In genomic region chr19:36679028-36679820, GRCm38 (mm10) we compare ENCODE assay signal across 9 mouse cellular contexts. TPM values are rescaled to one million over a fixed set of nuclear protein-coding genes. Genes with fewer than 3 reads are reported as not detected.
A peak's percentile ranks its signal among the peaks of the same experiment; 100 is the strongest.
DNase-seq lines count a peak whose midpoint lies in the region; ATAC-seq and TF ChIP-seq lines count a peak whose summit lies in the region.
"Had no signal": no experiment of that assay in that cellular context is flagged by ENCODE, and none has a peak within 500 bp of the region (broad histone marks: within the 10 kb centered on the region; RNA-seq: fewer than 3 reads in every experiment).

No protein-coding gene starts in this region.

- no peaks in the 10 kb centered on the region for H3K9me3 ChIP-seq in ES-Bruce4 (replicated peaks; ENCODE audit: control insufficient read depth, insufficient read depth, low read length, poor library complexity, severe bottlenecking)
- no peaks in the 10 kb centered on the region for H3K9me3 ChIP-seq in embryonic facial prominence, embryonic 13.5 days
- no peaks in the 10 kb centered on the region for H3K9me3 ChIP-seq in hindbrain, embryonic 15.5 days
- H3K9me3 ChIP-seq in stomach, embryonic 15.5 days: no peaks in the 10 kb centered on the region

- H3K4me1 ChIP-seq in ES-Bruce4 (ENCODE audit: control insufficient read depth, insufficient read depth, low read length): no peaks in the 10 kb centered on the region
- H3K4me1 ChIP-seq in embryonic facial prominence, embryonic 13.5 days: peaks cover 22% of the 10 kb centered on the region
- peaks cover 27% of the 10 kb centered on the region for H3K4me1 ChIP-seq in hindbrain, embryonic 15.5 days (replicated peaks)
- H3K4me1 ChIP-seq in stomach, embryonic 15.5 days: peaks cover 8% of the 10 kb centered on the region

- H3K4me2 ChIP-seq in embryonic facial prominence, embryonic 13.5 days: no peak overlapping the region
- H3K4me2 ChIP-seq in hindbrain, embryonic 15.5 days: no peak overlapping the region
- H3K4me2 ChIP-seq in stomach, embryonic 15.5 days: no peak overlapping the region

- no peak overlapping the region for H3K4me3 ChIP-seq in ES-Bruce4 (ENCODE audit: low read depth, low read length)
- no peak overlapping the region for H3K4me3 ChIP-seq in embryonic facial prominence, embryonic 13.5 days
- H3K4me3 ChIP-seq in hindbrain, embryonic 15.5 days: no peak overlapping the region
- H3K4me3 ChIP-seq in stomach, embryonic 15.5 days (replicated peaks): no peak overlapping the region

- peak; percentile 59; the same call in 1 of the 2 replicates for TF ChIP-seq EP300 in ES-Bruce4 (IDR thresholded peaks at IDR 0.05; ENCODE audit: insufficient read depth, low read depth, low read length)

- H3K9ac ChIP-seq in ES-Bruce4 (ENCODE audit: low read depth, poor library complexity, severe bottlenecking): no peak overlapping the region
- H3K9ac ChIP-seq in embryonic facial prominence, embryonic 13.5 days: no peak overlapping the region
- no peak overlapping the region for H3K9ac ChIP-seq in hindbrain, embryonic 15.5 days
- H3K9ac ChIP-seq in stomach, embryonic 15.5 days: no peak overlapping the region

- peak; percentile 49 for DNase-seq in cerebellum, adult 11-12 months
- no peak for DNase-seq in ovary, adult 18-20 months (ENCODE audit: low spot score)
- DNase-seq in thymus, postnatal 25 days: no peak

- no peak for TF ChIP-seq POLR2A in ES-Bruce4 (IDR thresholded peaks at IDR 0.05; ENCODE audit: insufficient read depth, low read length)

- H3K27ac ChIP-seq in ES-Bruce4 (ENCODE audit: insufficient read depth, low read length): no peak overlapping the region
- H3K27ac ChIP-seq in embryonic facial prominence, embryonic 13.5 days: peak overlapping the region; percentile 9
- peak overlapping the region; percentile 77 for H3K27ac ChIP-seq in hindbrain, embryonic 15.5 days (replicated peaks)
- peak overlapping the region; percentile 57; the same call in 1 of the 2 replicates for H3K27ac ChIP-seq in stomach, embryonic 15.5 days

- no peak for TF ChIP-seq CTCF in ES-Bruce4 (IDR thresholded peaks at IDR 0.05; ENCODE audit: low read depth, low read length)

- 22% methylated on average over 4 of the region's 4 CpGs for WGBS in embryonic facial prominence, embryonic 13.5 days
- WGBS in hindbrain, embryonic 15.5 days: 10% methylated on average over 4 of the region's 4 CpGs
- 37% methylated on average over 4 of the region's 4 CpGs for WGBS in stomach, embryonic 15.5 days

- H3K36me3 ChIP-seq in ES-Bruce4 (ENCODE audit: control insufficient read depth, insufficient read depth, low read length, poor library complexity, severe bottlenecking): no peaks in the 10 kb centered on the region
- H3K36me3 ChIP-seq in embryonic facial prominence, embryonic 13.5 days: no peaks in the 10 kb centered on the region
- no peaks in the 10 kb centered on the region for H3K36me3 ChIP-seq in hindbrain, embryonic 15.5 days
- no peaks in the 10 kb centered on the region for H3K36me3 ChIP-seq in stomach, embryonic 15.5 days

- no peak; the same call in 1 of the 2 replicates for ATAC-seq in cerebellum, adult (ENCODE audit: insufficient number of reproducible peaks, low FRiP score, low TSS enrichment)
- no peak for ATAC-seq in embryonic facial prominence, embryonic 13.5 days (ENCODE audit: insufficient number of reproducible peaks, insufficient read depth, low FRiP score, low TSS enrichment, low read depth)
- ATAC-seq in hindbrain, embryonic 15.5 days (ENCODE audit: low FRiP score, low read depth): peak; percentile 47
- ATAC-seq in stomach, embryonic 15.5 days (ENCODE audit: insufficient read depth, low FRiP score, low read depth): no peak

- no peaks in the 10 kb centered on the region for H3K27me3 ChIP-seq in ES-Bruce4 (ENCODE audit: control insufficient read depth, insufficient read depth, low read length, poor library complexity, severe bottlenecking)
- H3K27me3 ChIP-seq in embryonic facial prominence, embryonic 13.5 days: no peaks in the 10 kb centered on the region
- H3K27me3 ChIP-seq in hindbrain, embryonic 15.5 days: no peaks in the 10 kb centered on the region
- no peaks in the 10 kb centered on the region for H3K27me3 ChIP-seq in stomach, embryonic 15.5 days (replicated peaks)

RNA-seq across cellular contexts. Expression of gene Ppp1r3c, which starts 57.2 kb away (rescaled TPM):
- 0.58 and 0.90 TPM in 2 replicates for polyA plus RNA-seq in ES-Bruce4 (2011; ENCODE audit: insufficient read depth, insufficient read length, low read depth, missing spikeins)
- 9.3 and 9.9 TPM in 2 replicates for polyA plus RNA-seq in embryonic facial prominence, embryonic 13.5 days (2015; fragmentation: Nextera tagmentation; extraction: Ambion mirVana)
- 23.2 and 25.6 TPM in 2 replicates for polyA plus RNA-seq in hindbrain, embryonic 15.5 days (2015; fragmentation: Nextera tagmentation; extraction: Ambion mirVana)
- 20.8 and 22.0 TPM in 2 replicates for polyA plus RNA-seq in stomach, embryonic 15.5 days (2015; fragmentation: Nextera tagmentation; extraction: Ambion mirVana)
- polyA plus RNA-seq: C2C12 had no signal
